Mouse (Mus musculus) midbrain, embryonic 11.5 days (tissue): ENCODE measurements around the gene Zmym5. TPM values are rescaled to one million over a fixed set of nuclear protein-coding genes. Genes with fewer than 3 reads are reported as not detected.
"Not testable (repeated sequence)": the region's sequence is repeated elsewhere in the genome, so short reads cannot be mapped to it uniquely, and the experiment has no call there.

ENCODE experiments used
- ATAC-seq: fragments of 200-750 bp; cut with Nextera tagmentation; 2 replicates; pipeline ENCODE4 v1.8.0; 2017; ENCODE audit warnings: moderate TSS enrichment, moderate library complexity; ENCODE audit not compliant: low FRiP score
- DNase-seq: peaks from one replicate; pipeline ENCODE4 v3.0.0; 2015; ENCODE audit warnings: low spot score; ENCODE audit errors: missing footprints
- H3K27ac ChIP-seq: fragments of 300-500 bp; sonication (generic); 2 replicates; pipeline ENCODE4 v1.5.1; 2014; ENCODE audit warnings: low read depth, low read length
- H3K27me3 ChIP-seq: fragments of 300-500 bp; sonication (generic); 2 replicates; pipeline ENCODE4 v1.6.1; 2014; ENCODE audit warnings: mild to moderate bottlenecking, low read length, moderate library complexity, mixed read lengths; ENCODE audit not compliant: control insufficient read depth, insufficient read depth
- H3K36me3 ChIP-seq: fragments of 300-500 bp; sonication (generic); 2 replicates; pipeline ENCODE4 v1.6.1; 2014; ENCODE audit warnings: mild to moderate bottlenecking, low read length, moderate library complexity, mixed read lengths; ENCODE audit not compliant: control insufficient read depth, insufficient read depth
- H3K4me1 ChIP-seq: fragments of 300-500 bp; sonication (generic); 2 replicates; pipeline ENCODE4 v1.6.1; 2014; ENCODE audit warnings: low read length; ENCODE audit not compliant: control insufficient read depth, insufficient read depth
- H3K4me2 ChIP-seq: fragments of 300-500 bp; sonication (generic); 2 replicates; pipeline ENCODE4 v1.6.1; 2014; ENCODE audit warnings: mild to moderate bottlenecking, moderate library complexity
- H3K4me3 ChIP-seq: fragments of 300-500 bp; sonication (generic); 2 replicates; pipeline ENCODE4 v1.5.1; 2014; ENCODE audit warnings: low read depth, low read length
- H3K9ac ChIP-seq: fragments of 300-500 bp; sonication (generic); 2 replicates; pipeline ENCODE4 v1.6.1; 2014; ENCODE audit warnings: low read length
- H3K9me3 ChIP-seq: fragments of 300-500 bp; sonication (generic); 2 replicates; pipeline ENCODE4 v1.6.1; 2016; ENCODE audit warnings: low read length; ENCODE audit not compliant: control insufficient read depth
- WGBS: fragments of 180-500 bp; shearing (Covaris S2); extraction: QIAGEN DNeasy Blood & Tissue Kit; methylation state at CpG from one replicate; pipeline ENCODE4 v1.1.7; 2014; 5-methylcytosine and 5-hydroxymethylcytosine counted together
- polyA plus RNA-seq: library from polyadenylated mRNA; unstranded; fragments of >200 nt; fragmentation: Nextera tagmentation; extraction: Ambion mirVana; gene quantifications from 2 replicates; pipeline ENCODE4 v1.2.1, GENCODE M21; 2014

Gene Zmym5
- polyA plus RNA-seq, 1 experiment from 2014 or later: 23.5 TPM

DNA sequence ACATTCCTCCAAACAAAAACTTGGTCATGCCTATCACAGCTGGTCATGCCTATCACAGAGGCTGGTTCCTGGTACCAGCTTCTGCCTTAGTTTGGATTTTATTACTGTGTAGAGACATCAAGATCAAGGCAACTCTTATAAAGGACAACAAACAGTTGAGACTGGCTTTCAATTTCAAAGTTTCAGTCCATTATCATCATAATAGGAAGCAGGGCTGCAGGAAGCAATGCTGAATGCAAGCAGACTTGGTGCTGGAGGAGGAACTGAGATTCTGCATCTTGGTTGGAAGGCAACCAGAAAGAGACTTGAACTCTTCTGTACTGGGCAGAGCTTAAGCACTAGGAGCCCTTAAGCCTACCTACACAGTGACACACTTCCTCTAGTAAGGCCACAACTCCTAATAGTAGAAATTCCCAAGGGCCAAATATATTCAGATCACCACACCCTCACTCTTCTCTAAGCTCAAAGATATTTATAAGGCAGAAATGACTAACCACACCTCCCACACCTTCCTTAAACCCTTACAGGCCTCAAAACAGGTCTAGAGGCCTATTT, 19.1 kb upstream of the Zmym5 start:
- no peak overlapping the region for H3K27ac ChIP-seq
- H3K36me3 ChIP-seq: no peaks in the 10 kb centered on the region
- H3K4me3 ChIP-seq: no peak overlapping the region
- H3K9ac ChIP-seq: no peak overlapping the region
- H3K4me1 ChIP-seq: no peaks in the 10 kb centered on the region
- DNase-seq: no peak
- ATAC-seq: no peak
- no peak overlapping the region for H3K4me2 ChIP-seq
- H3K9me3 ChIP-seq: no peaks in the 10 kb centered on the region
- H3K27me3 ChIP-seq: no peaks in the 10 kb centered on the region

DNA sequence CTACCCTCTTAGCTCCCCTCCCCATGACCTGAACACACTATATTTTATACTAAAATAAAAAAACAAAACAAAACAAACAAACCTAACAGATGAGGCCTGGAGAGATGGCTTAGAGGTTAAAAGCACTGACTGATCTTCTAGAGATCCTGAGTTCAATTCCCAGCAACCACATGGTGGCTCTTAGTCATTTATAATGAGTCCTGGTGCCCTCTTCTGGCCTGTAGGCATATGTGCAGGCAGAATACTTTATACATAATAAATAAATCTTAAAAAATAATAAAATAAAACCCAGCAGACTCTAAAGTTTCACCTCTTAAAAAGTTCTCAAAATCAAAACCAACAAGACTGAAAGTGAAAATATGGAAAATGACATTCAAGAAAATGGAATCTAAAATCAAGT, 13.0 kb upstream of the Zmym5 start:
- Histone ChIP-seq H3K36me3 (no peaks in the 10 kb centered on the region), H3K9me3 (no peaks in the 10 kb centered on the region), H3K4me1 (no peaks in the 10 kb centered on the region), H3K9ac (no peak overlapping the region), H3K4me3 (no peak overlapping the region), H3K4me2 (no peak overlapping the region), H3K27me3 (no peaks in the 10 kb centered on the region), H3K27ac (no peak overlapping the region)
- no peak for ATAC-seq
- no peak for DNase-seq

- Histone ChIP-seq H3K36me3 (no peaks in the 10 kb centered on the region), H3K27ac (no peak overlapping the region), H3K27me3 (no peaks in the 10 kb centered on the region), H3K4me3 (no peak overlapping the region), H3K4me1 (no peaks in the 10 kb centered on the region), H3K9me3 (no peaks in the 10 kb centered on the region), H3K4me2 (peak overlapping the region; percentile 30), H3K9ac (0 out of 2 replicates have a peak overlapping the region, but pooled peaks have one; percentile 22)
- ATAC-seq (no peak), DNase-seq (no peak)
- WGBS: 4% methylated on average over 11 of the region's 11 CpGs
Measured at GRCm38 (mm10) chr14:56817616-56818015, 6.1 kb upstream of the Zmym5 start.

DNA sequence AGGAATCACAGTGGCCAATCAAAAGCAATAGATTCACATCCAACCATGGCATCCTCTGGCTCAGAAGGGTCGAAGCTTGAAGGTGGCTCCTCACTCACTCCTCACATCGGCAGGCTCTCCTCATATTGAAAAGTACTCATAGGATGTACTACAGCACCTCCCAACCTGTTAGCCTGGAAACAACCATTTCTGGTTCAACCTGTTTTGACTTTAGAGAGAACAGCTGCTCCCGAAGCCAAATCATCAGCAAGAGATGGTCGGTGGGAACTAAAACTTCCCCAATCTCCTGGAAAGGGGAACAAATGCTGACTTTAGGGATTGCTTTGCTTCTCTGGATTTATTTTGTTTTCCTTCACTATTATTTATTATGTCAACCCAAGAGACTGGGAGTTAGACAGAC, 5.6 kb upstream of the Zmym5 start:
- no peak overlapping the region for H3K4me3 ChIP-seq
- H3K4me1 ChIP-seq: no peaks in the 10 kb centered on the region
- 78% methylated on average over 4 of the region's 4 CpGs for WGBS
- no peak overlapping the region for H3K27ac ChIP-seq
- H3K27me3 ChIP-seq: no peaks in the 10 kb centered on the region
- H3K36me3 ChIP-seq: no peaks in the 10 kb centered on the region
- no peaks in the 10 kb centered on the region for H3K9me3 ChIP-seq
- DNase-seq (no peak), ATAC-seq (no peak)
- H3K9ac ChIP-seq: no peak overlapping the region
- H3K4me2 ChIP-seq: no peak overlapping the region

DNA sequence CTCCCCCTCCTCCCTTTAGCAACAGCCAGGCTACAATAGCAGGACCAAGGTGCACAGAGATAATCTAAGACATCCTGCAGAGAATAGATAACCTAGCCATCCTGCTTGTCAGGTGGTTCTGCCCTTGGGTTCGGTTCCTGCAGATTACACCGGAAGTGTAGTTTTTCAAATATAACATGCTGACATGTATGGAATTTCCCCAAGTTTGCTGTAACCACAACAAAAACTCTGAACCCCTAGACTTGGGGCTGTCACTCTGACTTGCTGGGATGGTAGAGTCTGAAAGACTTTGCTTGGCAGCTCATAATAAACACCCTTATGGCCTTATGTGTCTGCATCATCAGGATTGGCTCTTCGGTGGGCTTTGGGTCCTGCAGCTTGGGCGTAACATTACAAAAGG, 5.0 kb upstream of the Zmym5 start:
- Histone ChIP-seq H3K27me3 (no peaks in the 10 kb centered on the region), H3K27ac (no peak overlapping the region), H3K9ac (no peak overlapping the region), H3K36me3 (no peaks in the 10 kb centered on the region), H3K4me2 (no peak overlapping the region), H3K9me3 (no peaks in the 10 kb centered on the region), H3K4me3 (no peak overlapping the region), H3K4me1 (no peaks in the 10 kb centered on the region)
- DNase-seq: no peak
- 93% methylated on average over 4 of the region's 4 CpGs for WGBS
- ATAC-seq: no peak

DNA sequence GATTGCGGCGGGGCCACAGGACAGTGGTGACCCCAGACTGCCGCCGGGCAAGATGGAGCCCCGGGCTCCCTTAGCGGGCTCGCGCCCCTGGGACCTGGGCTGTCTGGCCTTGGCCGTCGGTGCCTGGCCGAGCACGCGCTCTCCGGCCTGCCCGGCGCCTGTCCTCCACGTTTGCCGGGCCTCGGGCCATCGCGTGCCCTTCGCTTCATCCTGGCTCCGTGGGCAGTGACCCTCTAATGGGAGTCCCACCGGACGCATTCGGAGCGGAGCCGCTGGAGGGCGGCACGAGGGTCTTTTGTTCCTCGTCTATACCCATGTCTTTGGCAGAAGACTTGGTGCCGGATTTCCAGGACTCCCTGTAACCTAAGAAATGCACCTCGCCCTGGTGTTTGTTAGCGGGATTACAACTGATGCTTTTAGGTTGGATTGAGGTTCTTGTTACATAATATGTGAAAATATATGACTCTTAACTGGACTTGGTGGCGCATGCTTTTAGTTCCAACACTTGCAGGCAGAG, 1.1 kb upstream of the Zmym5 start:
- H3K4me2 ChIP-seq: peak overlapping the region; percentile 64
- peak overlapping the region; percentile 80 for H3K9ac ChIP-seq
- H3K36me3 ChIP-seq: no peaks in the 10 kb centered on the region
- H3K27ac ChIP-seq: peak overlapping the region; percentile 87
- DNase-seq (peak; percentile 97), ATAC-seq (peak; percentile 47)
- WGBS: under 1% methylated on average over 35 of the region's 35 CpGs
- H3K27me3 ChIP-seq: no peaks in the 10 kb centered on the region
- no peaks in the 10 kb centered on the region for H3K9me3 ChIP-seq
- peak overlapping the region; percentile 51 for H3K4me3 ChIP-seq
- peaks cover 5% of the 10 kb centered on the region for H3K4me1 ChIP-seq

- H3K27me3 ChIP-seq, H3K36me3 ChIP-seq, ATAC-seq, H3K4me1 ChIP-seq, H3K9me3 ChIP-seq: not testable (repeated sequence)
- Histone ChIP-seq H3K4me2 (peak overlapping the region; percentile 73), H3K9ac (peak overlapping the region; percentile 81), H3K27ac (peak overlapping the region; percentile 86), H3K4me3 (peak overlapping the region; percentile 78)
- DNase-seq: peak; percentile 93
- whole genome bisulfite sequencing: 1% methylated on average over 28 of the region's 86 CpGs
Measured at GRCm38 (mm10) chr14:56810781-56811690, 480 bp downstream of the Zmym5 start.

- Histone ChIP-seq H3K27me3 (no peaks in the 10 kb centered on the region), H3K4me1 (no peaks in the 10 kb centered on the region), H3K9me3 (no peaks in the 10 kb centered on the region), H3K4me3 (no peak overlapping the region), H3K27ac (no peak overlapping the region), H3K36me3 (peaks cover 11% of the 10 kb centered on the region), H3K4me2 (no peak overlapping the region), H3K9ac (no peak overlapping the region)
- DNase-seq (peak; percentile 93), ATAC-seq (no peak)
- 44% methylated on average over 2 of the region's 2 CpGs for WGBS
Measured at GRCm38 (mm10) chr14:56793243-56793642, 18.3 kb downstream of the Zmym5 start.

DNA sequence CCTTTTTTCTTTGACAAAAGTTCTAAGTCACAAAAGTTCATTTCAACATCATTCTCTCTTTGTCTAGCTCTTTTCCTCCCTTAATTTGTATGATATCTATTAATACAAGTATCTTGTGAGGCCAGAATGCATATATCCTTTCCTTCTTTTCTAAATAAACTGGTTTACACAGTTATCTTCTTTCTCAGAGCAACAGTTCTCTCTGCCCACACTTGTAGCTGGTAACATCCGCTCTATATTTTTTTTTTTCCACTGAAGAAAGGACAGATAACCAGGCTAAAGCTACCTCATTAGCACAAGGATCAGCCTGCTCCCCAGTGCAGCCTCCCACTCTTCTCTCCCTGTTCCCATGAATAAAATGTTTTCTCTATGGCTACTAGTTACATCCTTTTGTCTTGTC, 26.9 kb downstream of the Zmym5 start:
- peak; percentile 4 for DNase-seq
- Histone ChIP-seq H3K27me3 (no peaks in the 10 kb centered on the region), H3K4me3 (no peak overlapping the region), H3K4me1 (no peaks in the 10 kb centered on the region), H3K36me3 (no peaks in the 10 kb centered on the region), H3K9me3 (no peaks in the 10 kb centered on the region), H3K4me2 (no peak overlapping the region), H3K27ac (no peak overlapping the region), H3K9ac (no peak overlapping the region)
- ATAC-seq: no peak
- 75% methylated on average over 1 of the region's 1 CpGs for WGBS
